ENCODE assay signal across 8 mouse cellular contexts in genomic region chr11:43766922-43767648, GRCm38 (mm10). TPM values are rescaled to one million over a fixed set of nuclear protein-coding genes. Genes with fewer than 3 reads are reported as not detected.
DNase-seq lines count a peak whose midpoint lies in the region; ATAC-seq lines count a peak whose summit lies in the region.

No protein-coding gene starts in this region.

- H3K27me3 ChIP-seq in megakaryocyte, embryonic 14.5 days (replicated peaks), result peaks cover 40% of the 10 kb centered on the region

- H3K36me3 ChIP-seq in megakaryocyte, embryonic 14.5 days (replicated peaks; ENCODE audit: low read length), result no peaks in the 10 kb centered on the region

- peak overlapping the region; percentile 89 for H3K4me3 ChIP-seq in megakaryocyte, embryonic 14.5 days (replicated peaks)

- ATAC-seq in inflammation-experienced regulatory T-cells, adult 6 months, result peak; percentile 83

- H3K4me1 ChIP-seq in megakaryocyte, embryonic 14.5 days, result peaks cover 15% of the 10 kb centered on the region

- peak; percentile 64 to 89 for DNase-seq in adrenal gland, adult (ENCODE audit: inconsistent age in 2 of 2, low spot score in 1 of 2)
- DNase-seq in embryo, embryonic 10 days (ENCODE audit: low spot score), result peak; percentile 95
- peak; percentile 73 for DNase-seq in gastrocnemius, postnatal 10 days
- DNase-seq in left cerebral cortex, adult 9 months (ENCODE audit: low spot score in 2 of 2), result peak; percentile 26 to 83
- DNase-seq in right cerebral cortex, postnatal 10 days (ENCODE audit: low spot score in 2 of 2), result peak; percentile 81 to 85
- peak; percentile 60 to 67 for DNase-seq in urinary bladder, postnatal 4 days (ENCODE audit: low spot score in 2 of 2)

- no peaks in the 10 kb centered on the region; the same call in 1 of the 2 replicates for H3K9me3 ChIP-seq in megakaryocyte, embryonic 14.5 days

RNA-seq across cellular contexts. Expression of gene Ttc1, which starts 19.3 kb away (rescaled TPM):
- 10 to 100 TPM; 43.5 to 46.9 TPM for total RNA-seq in gastrocnemius, postnatal 10 days (2021)
- polyA plus RNA-seq in inflammation-experienced regulatory T-cells, adult 6 months (2017; shearing (Covaris generic)), result 100 to 1,000 TPM; 104 to 107 (median 107) TPM
- polyA plus RNA-seq in megakaryocyte, embryonic 14.5 days (2012; ENCODE audit: insufficient read depth, low replicate concordance), result 19.9 TPM in 1 of 2 replicates, not detected in the other

Comparison
In these comparisons a context has a peak if more than half of its experiments do, and no peak if none do; other contexts are left out.
1. Peak in every context shown above with its lines: DNase-seq, ATAC-seq and H3K4me3 ChIP-seq.